Mouse (Mus musculus): ENCODE results near the gene Ybey. TPM values are rescaled to one million over a fixed set of nuclear protein-coding genes. Genes with fewer than 3 reads are reported as not detected.

The Ybey gene
- polyA plus RNA-seq, 1 experiment from 2014 or later = 5.5 TPM

- Histone ChIP-seq H3K4me1 (replicated peaks) (peaks cover 9% of the 10 kb centered on the region; the same call in 1 of the 2 replicates), H3K9ac (no peak overlapping the region), H3K27me3 (replicated peaks) (no peaks in the 10 kb centered on the region), H3K27ac (no peak overlapping the region), H3K36me3 (peaks cover 29% of the 10 kb centered on the region), H3K4me2 (replicated peaks) (no peak overlapping the region), H3K4me3 (replicated peaks) (no peak overlapping the region), H3K9me3 (no peaks in the 10 kb centered on the region)
- ATAC-seq = no peak
- WGBS = 90% methylated on average over 9 of the region's 9 CpGs
Observed at GRCm38 (mm10) chr10:76439107-76439890, 29.6 kb downstream of the Ybey start.

GRCm38 (mm10) chr10:76433925-76434324, 35.0 kb downstream of the Ybey start:
- WGBS = 94% methylated on average over 11 of the region's 11 CpGs
- no peak overlapping the region for H3K4me2 ChIP-seq (replicated peaks)

GRCm38 (mm10) chr10:76425674-76426073, 43.2 kb downstream of the Ybey start:
- ATAC-seq = no peak
- Histone ChIP-seq H3K9ac (no peak overlapping the region), H3K9me3 (no peaks in the 10 kb centered on the region), H3K27me3 (replicated peaks) (no peaks in the 10 kb centered on the region), H3K4me2 (replicated peaks) (no peak overlapping the region), H3K4me3 (replicated peaks) (no peak overlapping the region), H3K36me3 (peaks cover 52% of the 10 kb centered on the region), H3K4me1 (replicated peaks) (no peaks in the 10 kb centered on the region), H3K27ac (no peak overlapping the region)
- WGBS = 91% methylated on average over 7 of the region's 7 CpGs

More at GRCm38 (mm10) chr10:76433925-76434324, 35.0 kb downstream of the Ybey start:
- no peak overlapping the region for H3K4me3 ChIP-seq (replicated peaks)
- no peak overlapping the region for H3K27ac ChIP-seq
- H3K27me3 ChIP-seq (replicated peaks) = no peaks in the 10 kb centered on the region
- H3K4me1 ChIP-seq (replicated peaks) = no peaks in the 10 kb centered on the region
- peaks cover 60% of the 10 kb centered on the region for H3K36me3 ChIP-seq
- no peak for ATAC-seq
- no peak overlapping the region for H3K9ac ChIP-seq
- H3K9me3 ChIP-seq = no peaks in the 10 kb centered on the region

- Histone ChIP-seq H3K36me3 (peaks cover 49% of the 10 kb centered on the region), H3K9ac (no peak overlapping the region)
- ATAC-seq = no peak
Observed at GRCm38 (mm10) chr10:76416811-76417210, 52.1 kb downstream of the Ybey start.

More at GRCm38 (mm10) chr10:76416811-76417210, 52.1 kb downstream of the Ybey start:
- Histone ChIP-seq H3K9me3 (no peaks in the 10 kb centered on the region), H3K4me2 (replicated peaks) (no peak overlapping the region), H3K27me3 (replicated peaks) (no peaks in the 10 kb centered on the region), H3K4me3 (replicated peaks) (no peak overlapping the region), H3K27ac (no peak overlapping the region), H3K4me1 (replicated peaks) (no peaks in the 10 kb centered on the region)
- WGBS = 95% methylated on average over 12 of the region's 12 CpGs

Other genes starting within 250 kb of the Ybey start
- 42.6 and 43.7 TPM in 2 replicates for gene Prmt2, start 231.2 kb downstream of the Ybey start, polyA plus RNA-seq (2015; fragmentation: Nextera tagmentation; extraction: Ambion mirVana)
- 2.2 and 2.6 TPM in 2 replicates for gene S100b, start 215.3 kb downstream of the Ybey start, polyA plus RNA-seq (2015; fragmentation: Nextera tagmentation; extraction: Ambion mirVana)
- 9.0 and 10.2 TPM in 2 replicates for gene Dip2a, start 123.8 kb downstream of the Ybey start, polyA plus RNA-seq (2015; fragmentation: Nextera tagmentation; extraction: Ambion mirVana)
- gene AC141477.1, start 28.7 kb downstream of the Ybey start, polyA plus RNA-seq (2015; fragmentation: Nextera tagmentation; extraction: Ambion mirVana) = 2.0 TPM in 1 of 2 replicates, not detected in the other
- 11.2 and 11.7 TPM in 2 replicates for gene Pcnt, start 26.3 kb downstream of the Ybey start, polyA plus RNA-seq (2015; fragmentation: Nextera tagmentation; extraction: Ambion mirVana)
- gene 2610028H24Rik, start 20.0 kb downstream of the Ybey start, polyA plus RNA-seq (2015; fragmentation: Nextera tagmentation; extraction: Ambion mirVana) = not detected in 2 replicates
- gene Mcm3ap, start 187 bp downstream of the Ybey start, polyA plus RNA-seq (2015; fragmentation: Nextera tagmentation; extraction: Ambion mirVana) = 37.3 and 42.1 TPM in 2 replicates
- gene Lss, start 62.5 kb upstream of the Ybey start, polyA plus RNA-seq (2015; fragmentation: Nextera tagmentation; extraction: Ambion mirVana) = 60.2 and 67.2 TPM in 2 replicates
- not detected in 2 replicates for gene Spatc1l, start 93.2 kb upstream of the Ybey start, polyA plus RNA-seq (2015; fragmentation: Nextera tagmentation; extraction: Ambion mirVana)
- 0.64 and 1.3 TPM in 2 replicates for gene Ftcd, start 106.5 kb upstream of the Ybey start, polyA plus RNA-seq (2015; fragmentation: Nextera tagmentation; extraction: Ambion mirVana)
- 274 and 282 TPM in 2 replicates for gene Col6a2, start 154.5 kb upstream of the Ybey start, polyA plus RNA-seq (2015; fragmentation: Nextera tagmentation; extraction: Ambion mirVana)